Mouse (Mus musculus) forelimb bud, embryonic 11.5 days (tissue): ENCODE measurements around the gene Uck2.

ENCODE experiments used
- DNase-seq: peaks from one replicate; pipeline ENCODE4 v3.0.0-alpha.2; 2012; ENCODE audit warnings: low read depth, low spot score

Gene Uck2

DNA sequence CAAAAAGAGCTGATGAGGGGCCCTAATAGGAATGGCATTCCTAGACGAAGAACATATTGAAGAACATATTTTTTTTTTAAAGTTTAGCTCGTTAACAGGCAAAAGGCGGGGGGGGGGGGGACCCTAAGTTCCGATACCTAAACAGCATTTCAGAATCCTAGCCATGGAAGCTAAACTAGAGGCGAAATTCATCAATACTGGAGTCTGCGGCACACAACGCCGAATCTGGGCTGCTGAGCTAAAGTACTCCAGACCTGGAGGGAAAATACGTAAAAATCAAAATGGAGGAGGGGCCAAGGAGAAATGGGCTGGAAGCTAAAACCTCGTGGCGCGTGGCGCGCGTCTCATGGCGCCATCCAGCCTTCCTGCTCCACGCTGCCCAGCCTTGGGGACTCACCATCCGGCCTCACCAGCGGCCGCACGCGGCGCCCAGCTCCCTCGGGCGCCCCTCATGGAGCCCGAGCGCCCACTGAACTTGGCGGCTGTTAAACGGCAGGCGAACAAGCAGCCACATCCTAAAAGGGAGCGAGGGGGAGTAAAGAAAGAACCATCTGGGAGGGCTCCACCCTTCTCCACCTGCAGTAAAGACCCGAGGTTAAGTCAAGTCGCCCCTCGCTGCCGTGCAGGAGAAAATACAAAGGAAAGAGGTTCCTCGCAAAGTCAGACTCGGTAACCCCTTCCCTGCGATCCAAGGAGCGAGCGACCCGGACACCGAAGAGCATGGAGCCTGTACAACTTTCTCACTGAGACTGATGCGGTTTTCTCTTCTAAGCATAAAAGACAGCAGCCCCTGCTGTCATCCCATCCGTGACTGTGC lies 1.5 kb downstream of the Uck2 start:
- DNase-seq: peak; percentile 76

DNA sequence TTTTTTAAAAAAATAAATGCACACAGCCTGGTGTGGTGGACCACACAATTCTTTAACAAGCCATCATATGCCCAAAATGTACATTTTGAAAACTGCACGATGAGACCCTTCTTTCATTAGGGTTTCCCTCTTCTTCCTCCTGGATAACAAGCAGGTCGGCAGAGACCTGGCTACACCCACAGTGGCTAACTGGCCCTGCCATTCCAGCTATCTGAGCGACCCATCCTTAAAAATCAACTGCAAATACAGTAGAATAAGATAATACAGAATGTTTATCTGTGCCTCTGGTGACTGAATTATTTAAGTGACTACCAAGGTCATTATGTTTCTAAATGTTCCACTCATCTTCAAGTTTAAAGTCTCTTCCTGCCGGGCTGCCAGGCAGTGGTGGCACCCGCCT lies 2.4 kb downstream of the Uck2 start:
- DNase-seq: no peak

DNA sequence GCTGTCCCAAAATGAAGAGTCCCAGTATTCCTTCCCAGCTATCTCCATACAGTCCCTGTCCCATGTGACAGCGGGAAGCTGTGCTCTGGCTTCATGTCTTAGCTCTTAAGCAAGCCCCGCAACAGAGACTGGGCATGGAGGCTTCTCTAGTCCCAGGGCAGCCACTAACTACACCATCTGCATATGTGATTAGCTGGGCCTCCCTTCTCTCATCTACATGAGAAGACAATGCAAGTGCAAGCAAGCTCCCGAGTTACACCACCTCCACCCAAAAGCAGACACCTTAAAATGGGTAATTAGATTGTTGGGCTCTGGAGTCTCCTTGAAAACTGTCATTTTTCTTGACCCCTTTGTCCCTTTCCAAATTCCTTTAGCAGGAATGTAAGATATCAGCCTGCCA lies 3.0 kb downstream of the Uck2 start:
- DNase-seq: no peak

DNA sequence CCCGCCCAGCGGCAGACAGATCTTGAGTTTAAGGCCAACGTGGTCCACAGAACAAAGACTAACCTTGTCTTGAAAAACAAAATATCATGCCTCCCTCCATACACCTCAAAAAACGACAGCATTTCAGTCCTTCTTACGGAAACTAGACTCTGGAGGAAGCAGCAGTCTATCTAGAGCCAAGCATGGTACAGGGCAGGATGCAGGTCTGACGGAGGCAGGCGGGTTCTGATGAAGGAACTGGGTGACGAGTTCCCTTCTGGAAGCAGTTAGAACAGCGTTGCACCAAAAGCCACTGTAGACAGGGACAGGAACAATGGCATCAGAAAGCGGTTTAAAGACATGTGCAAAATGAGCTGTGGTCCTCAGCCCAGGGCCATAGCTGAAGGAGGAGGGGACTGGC lies 5.1 kb downstream of the Uck2 start:
- no peak for DNase-seq

DNA sequence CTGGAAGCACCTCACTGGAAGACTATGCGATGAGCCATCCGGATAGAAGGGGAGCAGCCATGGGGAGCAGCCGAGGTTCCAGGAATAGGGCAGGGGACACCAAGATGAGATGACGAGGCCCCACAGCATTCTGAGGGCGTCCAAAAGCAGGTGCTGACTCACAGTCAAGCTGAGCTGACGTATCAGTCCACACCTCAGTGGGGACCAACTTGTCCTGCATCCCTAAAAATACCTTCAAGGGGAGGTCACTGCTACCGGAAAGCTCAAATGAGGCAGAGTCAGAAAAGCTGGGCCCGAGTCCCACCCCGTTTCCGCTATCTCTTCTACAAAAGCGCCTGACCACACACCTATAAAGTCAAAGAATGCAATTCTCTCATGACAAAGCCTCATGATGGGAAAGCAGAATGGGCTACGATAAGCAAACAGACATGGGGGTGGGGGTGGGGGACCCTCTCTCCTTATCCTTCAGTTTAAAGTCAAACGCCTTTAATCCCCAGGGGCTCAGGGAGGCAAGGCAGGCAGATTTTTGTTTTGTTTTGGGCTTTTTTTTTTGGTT lies 5.9 kb downstream of the Uck2 start:
- DNase-seq: no peak

DNA sequence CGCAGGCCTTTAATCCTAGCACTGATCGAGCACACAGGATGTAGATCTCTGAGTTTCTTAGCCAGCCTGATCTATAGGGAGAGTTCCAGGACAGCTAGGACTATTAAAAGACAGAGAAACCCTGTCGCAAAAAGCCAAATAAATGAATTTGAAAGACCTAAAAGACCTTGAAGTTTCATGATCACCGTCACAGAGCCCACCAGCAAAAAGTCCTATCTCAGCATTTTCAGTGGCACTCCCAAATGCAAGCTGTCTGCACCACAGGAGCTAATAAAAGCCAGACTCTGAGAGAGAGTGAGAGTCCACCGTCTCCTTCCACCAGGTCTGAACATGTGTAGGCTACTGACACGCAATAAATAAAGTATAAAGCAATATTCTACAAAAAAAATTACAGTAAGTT lies 6.7 kb downstream of the Uck2 start:
- no peak for DNase-seq

DNA sequence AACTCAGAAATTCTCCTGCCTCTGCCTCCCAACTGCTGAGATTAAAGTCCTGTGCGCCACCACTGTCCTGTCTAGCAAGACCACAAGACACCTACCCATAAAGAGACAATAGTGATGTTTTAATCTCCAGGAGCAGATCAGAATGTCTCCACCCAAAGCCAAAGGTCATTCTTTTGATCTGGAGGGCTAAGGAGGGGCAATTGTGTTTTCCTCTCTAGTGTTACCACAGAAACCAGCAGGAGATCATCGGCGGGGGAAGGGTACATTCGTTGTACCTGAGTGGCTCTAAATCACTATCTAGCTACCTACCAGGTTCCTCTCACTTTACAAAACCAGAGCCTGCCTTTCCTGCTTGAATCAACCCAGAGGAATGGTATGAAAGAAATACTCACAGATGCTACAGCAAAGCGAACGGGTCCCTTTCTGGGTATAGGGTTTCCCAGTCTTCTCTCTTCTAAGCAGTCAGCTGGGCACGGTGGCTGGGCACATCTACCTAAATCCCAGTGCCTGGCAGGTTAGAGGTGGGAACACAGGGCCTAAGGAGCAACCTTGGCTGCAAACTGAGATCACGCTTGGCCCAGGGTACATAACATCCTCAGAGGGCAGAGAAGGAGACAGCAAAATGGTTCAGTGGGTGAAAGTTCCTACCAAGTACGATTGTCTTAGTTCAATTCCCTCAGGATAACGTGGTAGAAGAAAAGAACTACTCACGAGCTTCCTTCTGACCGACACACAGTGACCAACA lies 10.3 kb downstream of the Uck2 start:
- DNase-seq: no peak

DNA sequence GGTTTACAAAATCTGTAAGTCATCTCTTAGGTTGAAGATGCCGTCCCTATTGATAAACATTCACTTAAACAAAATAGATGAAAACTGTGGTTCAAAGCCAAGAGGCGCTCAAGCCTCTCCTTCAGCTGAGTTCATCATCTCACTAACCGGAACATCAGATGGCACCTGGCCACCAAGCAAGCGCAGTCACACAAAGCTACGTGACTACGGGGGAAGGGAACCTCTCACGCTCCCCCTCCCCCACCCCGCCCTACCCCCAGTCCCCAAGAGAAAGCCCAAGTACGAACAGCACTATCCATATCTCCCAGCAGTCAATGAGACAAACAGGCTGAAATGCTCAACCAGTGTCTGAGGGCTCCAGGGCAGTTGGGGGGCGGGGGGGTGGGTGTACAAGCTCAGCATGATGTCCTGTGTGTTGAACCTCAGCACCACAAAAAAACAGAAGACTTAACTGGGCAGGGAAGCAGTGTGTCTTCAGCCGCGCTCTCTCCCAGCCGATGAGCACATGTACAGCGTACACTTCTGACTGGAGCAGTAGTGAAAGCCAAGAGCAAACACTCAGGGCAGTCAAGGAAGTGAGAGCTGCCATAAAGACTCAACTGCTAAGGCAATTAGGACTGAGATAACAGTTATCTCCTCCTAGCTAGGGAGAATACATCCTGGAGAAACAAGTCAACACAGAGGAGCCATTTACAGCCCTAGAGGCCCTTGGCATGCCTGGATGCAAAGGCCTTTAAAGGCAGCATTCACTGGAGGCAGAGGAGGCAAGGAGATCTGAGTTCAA lies 11.5 kb downstream of the Uck2 start:
- DNase-seq: no peak

DNA sequence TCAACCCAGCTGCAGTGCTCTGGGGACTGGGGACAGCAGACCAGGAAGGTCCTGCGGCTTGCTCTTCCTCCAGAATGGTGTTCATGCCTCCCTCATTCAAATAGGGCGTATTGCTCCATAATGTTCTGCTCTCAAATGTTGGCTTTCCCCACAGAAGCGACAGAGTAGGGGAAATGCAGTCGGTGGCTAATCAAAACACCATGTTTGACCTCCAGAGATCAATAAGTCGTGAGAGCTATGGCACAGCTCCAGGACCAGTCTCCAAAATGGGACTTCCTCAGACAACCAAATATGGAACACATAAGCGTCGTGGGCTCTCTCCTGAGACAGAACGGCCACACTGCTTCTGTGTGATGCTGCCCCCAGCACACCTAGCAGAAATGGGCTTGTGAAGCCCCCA lies 13.3 kb downstream of the Uck2 start:
- no peak for DNase-seq

DNA sequence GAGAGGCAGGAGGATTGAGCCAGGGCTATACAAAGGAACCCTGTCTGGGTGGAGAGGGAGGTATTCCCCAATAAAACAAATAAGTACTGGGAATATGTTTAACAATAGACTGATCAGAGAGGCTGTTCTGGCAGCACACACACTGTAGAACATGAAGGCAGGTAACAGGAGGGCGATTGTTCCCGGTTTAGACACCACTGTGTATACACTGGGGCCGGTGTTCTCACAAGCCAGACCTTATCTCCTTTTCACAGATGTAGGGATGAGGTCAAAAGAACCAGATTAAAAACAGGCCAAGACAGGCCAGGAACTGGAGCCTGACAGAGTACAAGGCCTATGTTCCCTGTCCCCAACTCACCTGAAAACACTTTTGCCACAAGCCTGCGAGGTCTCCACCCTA lies 13.8 kb downstream of the Uck2 start:
- DNase-seq: no peak

DNA sequence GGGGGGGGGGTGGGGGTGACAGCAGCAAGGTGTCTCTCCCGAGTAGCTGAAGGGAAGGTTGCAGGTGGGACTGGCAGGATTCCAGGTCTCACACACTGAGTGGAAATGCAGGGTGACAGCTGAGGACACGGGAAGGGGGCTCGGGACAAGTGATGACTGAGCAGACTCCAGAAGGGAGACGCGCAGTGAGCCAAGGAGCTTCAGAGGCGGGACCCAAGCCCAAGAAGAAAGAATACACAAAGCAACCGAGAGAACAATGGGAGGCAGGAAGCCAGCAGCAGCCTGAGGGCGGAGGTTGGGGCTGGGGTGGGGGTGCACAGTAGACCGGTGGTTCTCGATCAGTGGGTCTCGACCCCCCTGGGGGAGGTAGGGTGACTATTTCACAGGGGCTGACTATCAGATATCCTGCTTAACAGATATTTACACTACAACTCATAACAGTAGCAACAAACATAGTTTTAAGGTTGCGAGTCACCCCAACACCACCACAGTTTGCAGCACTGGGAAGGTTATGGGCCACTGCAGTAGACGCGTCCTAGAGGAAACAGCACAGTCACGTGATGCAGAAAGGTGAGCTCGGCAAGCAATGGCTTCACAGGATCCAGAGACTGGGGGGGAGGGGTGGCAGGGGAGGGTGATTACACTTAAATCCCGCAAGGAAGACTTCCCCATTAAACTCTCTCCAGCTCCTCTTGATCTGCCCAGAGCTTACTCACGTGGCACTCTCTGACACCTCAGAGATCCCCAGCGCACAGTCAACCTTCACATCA lies 14.6 kb downstream of the Uck2 start:
- DNase-seq: no peak

DNA sequence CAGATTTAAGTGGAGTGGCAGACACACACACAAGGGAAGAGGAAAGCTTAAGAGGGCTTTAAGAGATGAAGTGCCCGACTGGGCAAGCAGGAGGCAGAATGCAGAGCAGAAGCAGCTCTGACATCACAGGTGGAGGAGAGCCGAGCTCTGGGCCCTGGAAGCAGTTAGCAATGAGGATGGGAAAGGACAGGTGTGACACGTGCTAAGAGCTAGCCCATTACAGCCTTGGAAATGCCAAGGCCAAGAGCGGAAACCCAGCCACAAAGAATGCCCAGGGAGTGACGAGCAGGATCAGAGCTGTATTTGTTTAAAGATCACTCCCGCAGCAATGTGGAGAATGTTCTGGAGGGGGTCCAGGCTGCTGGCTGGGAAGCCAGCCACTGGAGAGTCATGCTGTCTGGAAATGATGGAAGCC lies 15.3 kb downstream of the Uck2 start:
- DNase-seq: no peak

DNA sequence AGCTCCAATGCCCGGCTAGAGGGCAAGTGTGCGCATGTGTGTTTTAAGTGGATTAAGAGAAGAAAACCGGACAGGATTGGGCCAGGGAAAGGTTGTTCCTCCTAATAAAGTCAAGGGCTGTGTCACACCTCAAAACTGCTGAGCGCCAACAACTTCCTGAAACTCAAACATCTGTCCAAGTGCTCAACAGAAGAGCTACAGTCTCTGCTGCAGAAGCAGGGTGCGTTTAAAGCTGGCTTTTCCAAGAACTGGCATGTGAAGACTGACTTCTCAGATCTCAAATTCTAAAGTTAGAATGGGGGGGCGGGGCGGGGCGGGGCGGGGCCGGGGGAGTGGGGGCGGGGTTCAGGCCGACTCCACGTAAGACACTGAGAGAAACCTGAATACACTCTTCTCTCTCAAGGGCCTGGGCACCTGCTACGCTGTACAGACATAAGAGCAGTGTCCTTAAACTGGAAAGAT lies 15.7 kb downstream of the Uck2 start:
- DNase-seq: no peak

DNA sequence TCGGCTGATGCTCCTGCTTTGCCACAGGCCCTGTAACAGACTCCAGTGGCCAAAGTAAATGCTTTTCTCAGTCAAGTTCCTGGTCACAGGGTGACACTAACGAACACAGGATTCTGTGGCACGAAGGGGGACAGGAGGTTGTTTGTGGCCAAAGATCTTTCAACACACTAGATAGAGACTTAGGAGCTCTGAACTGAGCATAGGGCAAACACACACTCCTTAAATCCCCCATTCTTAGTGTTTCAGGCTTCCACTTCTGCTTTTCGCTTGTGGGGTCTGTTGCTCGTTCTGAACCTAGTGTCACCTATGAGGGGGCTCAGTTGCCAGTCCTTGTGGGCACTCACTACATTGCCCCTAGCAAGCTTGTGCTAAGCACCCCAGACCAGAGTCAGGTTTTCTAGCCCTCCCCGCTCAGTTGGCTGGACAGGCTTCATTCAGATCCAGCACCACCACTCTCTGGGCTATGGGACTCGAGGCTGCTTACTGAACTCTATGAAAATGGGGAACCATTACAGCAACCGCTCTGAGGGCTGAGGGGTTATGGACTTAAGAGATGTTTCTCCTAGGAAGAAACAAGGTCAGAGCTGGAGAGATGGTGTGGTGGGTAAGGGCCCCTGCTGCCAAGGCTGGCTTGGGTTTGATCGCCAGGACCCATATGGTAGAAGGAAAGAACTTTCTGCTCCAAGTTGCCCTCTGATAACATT lies 16.6 kb downstream of the Uck2 start:
- no peak for DNase-seq

DNA sequence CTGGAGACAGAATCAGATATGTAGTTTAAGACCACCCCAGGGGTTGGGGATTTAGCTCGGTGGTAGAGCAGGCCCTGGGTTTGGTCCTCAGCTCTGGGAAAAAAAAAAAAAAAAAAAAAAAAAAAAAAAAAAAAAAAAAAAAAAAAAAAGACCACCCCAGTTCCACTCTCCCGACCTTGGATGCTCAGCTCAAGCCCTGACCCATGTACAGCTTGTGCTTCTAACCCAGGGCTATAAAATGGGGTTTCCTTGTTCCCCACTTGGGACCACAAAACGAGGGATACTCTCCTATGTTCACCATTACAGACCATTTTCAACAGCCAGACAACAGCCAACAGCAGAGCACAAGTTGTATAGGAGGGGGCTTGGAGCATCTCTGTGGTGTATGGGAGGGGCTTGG lies 18.4 kb downstream of the Uck2 start:
- no peak for DNase-seq

DNA sequence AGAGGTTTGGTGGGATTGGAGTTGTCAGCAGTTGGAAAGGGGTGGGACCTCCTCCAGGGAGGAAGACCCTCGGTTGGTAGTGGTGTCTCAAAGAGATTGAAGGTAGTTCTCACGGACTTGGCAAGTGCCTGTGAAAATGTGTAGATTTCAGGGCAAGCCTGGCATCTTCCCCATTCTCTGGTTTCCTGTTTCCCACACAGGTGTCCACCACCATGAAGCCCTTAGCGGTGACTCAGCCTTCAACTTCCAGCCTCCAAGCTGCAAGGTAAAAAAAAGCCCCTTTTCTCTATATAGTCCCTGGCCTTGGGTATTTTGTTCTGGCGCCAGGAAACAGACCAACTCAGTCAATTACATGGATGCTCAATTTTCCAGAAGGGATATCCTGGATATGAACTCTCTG lies 19.8 kb downstream of the Uck2 start:
- DNase-seq: no peak

DNA sequence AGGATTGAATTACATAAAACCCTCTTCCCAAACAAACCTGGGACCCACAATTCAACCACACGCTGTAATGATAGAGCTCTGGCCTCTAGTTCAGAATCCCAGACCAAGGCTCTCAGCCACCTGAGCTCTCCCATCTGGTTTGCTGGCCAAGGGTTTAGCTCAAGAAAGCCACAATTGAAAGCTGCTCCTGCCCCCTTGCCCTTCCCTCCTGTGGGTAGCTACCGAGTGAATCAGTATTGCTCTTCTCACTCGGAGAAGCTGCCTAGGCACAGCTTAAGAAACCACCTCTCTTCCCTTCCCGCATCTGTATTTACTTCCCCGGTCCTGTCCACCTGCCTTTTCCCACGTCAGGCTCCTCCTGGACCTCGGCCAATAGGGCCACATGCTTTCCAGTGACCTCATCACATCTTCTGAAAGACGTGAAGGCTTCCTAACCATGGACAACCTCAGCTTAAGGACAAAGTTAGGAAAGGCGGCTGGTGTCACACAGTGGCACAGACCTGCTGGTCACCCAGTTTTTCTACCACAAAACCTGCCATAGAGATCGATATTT lies 22.6 kb downstream of the Uck2 start:
- no peak for DNase-seq

DNA sequence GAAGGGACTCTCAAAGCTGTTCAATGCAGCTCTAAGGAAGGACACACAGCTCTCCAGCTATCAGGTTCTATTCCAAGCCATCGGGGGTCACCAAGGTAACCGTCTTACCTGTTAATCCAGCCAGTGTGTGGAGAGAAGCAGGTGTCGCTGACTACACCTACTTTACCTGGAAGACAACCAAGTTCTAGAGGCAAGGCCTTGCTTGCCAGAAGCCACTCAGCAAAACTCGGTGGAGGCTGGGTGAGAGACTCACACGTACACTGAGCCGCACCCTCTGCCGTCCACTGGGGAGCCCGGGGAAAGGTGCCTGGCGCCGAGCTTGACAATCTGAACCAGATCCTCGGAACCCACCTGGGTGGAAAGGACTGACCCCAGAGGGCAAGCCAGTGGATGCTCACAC lies 23.4 kb downstream of the Uck2 start:
- no peak for DNase-seq

DNA sequence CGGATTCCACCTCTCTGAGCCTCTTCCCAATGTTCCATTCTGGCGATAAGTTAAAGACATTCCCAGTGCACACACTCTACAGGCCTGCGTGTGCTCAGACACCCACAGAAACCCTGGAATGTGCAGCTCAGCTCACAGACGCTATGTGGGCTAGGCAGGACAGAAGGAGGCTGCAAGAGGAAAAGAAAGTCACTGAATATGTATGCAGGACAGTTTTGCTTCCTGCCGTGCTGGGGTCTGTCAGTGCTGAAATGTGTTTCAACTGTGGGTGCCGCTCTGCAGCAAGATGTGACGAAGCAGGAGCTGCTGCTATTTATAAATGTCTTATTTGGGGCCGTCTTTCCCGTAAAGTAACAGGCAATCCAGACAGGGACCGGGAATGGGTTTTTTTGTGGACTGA lies 25.4 kb downstream of the Uck2 start:
- DNase-seq: no peak

DNA sequence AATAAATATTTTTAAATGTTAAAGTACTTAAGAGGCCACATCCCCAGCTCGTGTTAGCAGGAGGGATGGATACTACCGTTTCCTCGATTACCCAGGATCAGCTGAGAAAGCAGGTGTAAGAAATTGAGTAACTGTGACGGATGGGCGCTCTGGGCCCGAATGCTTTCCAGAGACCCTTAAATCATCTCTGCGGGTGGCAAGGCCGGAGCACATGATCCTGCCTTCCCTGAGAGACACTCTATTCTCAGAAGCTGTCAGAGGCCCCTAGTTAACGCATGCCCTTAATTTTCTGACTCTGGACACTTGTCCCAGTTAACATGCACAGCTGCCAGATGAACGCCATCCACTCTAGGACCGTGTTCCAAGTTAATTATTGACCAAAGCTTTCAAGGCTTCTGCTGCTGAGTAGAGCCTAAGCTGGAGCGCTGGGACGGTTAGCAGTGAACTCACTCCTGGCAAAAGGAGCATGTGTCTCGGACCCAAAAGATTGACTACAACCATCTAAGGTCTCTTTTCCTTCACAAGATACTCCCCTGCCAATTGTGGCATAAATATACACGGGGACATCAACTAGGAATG lies 28.3 kb downstream of the Uck2 start:
- DNase-seq: no peak
